Mouse (Mus musculus) liver, embryonic 13.5 days (tissue): ENCODE data around the gene Xpo1. TPM values are rescaled to one million over a fixed set of nuclear protein-coding genes. Genes with fewer than 3 reads are reported as not detected.

Source experiments
- polyA plus RNA-seq: library from polyadenylated mRNA; unstranded; fragments of >200 nt; fragmentation: Nextera tagmentation; extraction: Ambion mirVana; gene quantifications from 2 replicates; pipeline ENCODE4 v1.2.1, GENCODE M21; 2015

Xpo1 gene
- polyA plus RNA-seq, 1 experiment from 2014 or later = 51.4 TPM

Other genes with a start within 250 kb of the Xpo1 start
- 0.51 and 1.6 TPM in 2 replicates for gene Fam161a, start 248.5 kb upstream of the Xpo1 start, polyA plus RNA-seq
- 9.4 and 9.5 TPM in 2 replicates for gene Usp34, start 50.9 kb downstream of the Xpo1 start, polyA plus RNA-seq
- gene Ahsa2, start 242.0 kb downstream of the Xpo1 start, polyA plus RNA-seq = 30.0 and 43.5 TPM in 2 replicates